Mouse (Mus musculus) thymus, postnatal 14 days (tissue): ENCODE results near the gene Mrps24.

ENCODE experiments used
- DNase-seq: peaks from one replicate; pipeline ENCODE4 v3.0.0; 2021

Mrps24 gene

GRCm38 (mm10) chr11:5715630-5716105, at the start of gene Mrps24:
TSS of gene Mrps24 (minus strand) at chr11:5715680.
- DNase-seq, result no peak

- DNase-seq, result no peak
Measured at GRCm38 (mm10) chr11:5762633-5762982, 47.1 kb upstream of the Mrps24 start.

GRCm38 (mm10) chr11:5761820-5762632, 46.5 kb upstream of the Mrps24 start, which contains the start of gene Urgcp:
TSS of gene Urgcp (minus strand) at chr11:5762376.
- DNase-seq, result peak; percentile 97

GRCm38 (mm10) chr11:5753755-5754154, 38.3 kb upstream of the Mrps24 start:
- DNase-seq, result no peak

- DNase-seq, result no peak
Measured at GRCm38 (mm10) chr11:5744951-5745350, 29.5 kb upstream of the Mrps24 start.

GRCm38 (mm10) chr11:5742106-5742505, 26.6 kb upstream of the Mrps24 start:
- DNase-seq, result peak; percentile 53

- DNase-seq, result peak; percentile 87
Measured at GRCm38 (mm10) chr11:5740965-5741627, 25.6 kb upstream of the Mrps24 start.

GRCm38 (mm10) chr11:5740599-5740964, 25.1 kb upstream of the Mrps24 start:
- DNase-seq, result no peak

- DNase-seq, result no peak
Measured at GRCm38 (mm10) chr11:5739846-5740245, 24.4 kb upstream of the Mrps24 start.

GRCm38 (mm10) chr11:5738888-5739632, 23.6 kb upstream of the Mrps24 start:
- DNase-seq, result no peak

GRCm38 (mm10) chr11:5737137-5737536, 21.7 kb upstream of the Mrps24 start:
- DNase-seq, result no peak

GRCm38 (mm10) chr11:5734323-5734722, 18.8 kb upstream of the Mrps24 start:
- no peak for DNase-seq

- no peak for DNase-seq
Measured at GRCm38 (mm10) chr11:5732401-5732800, 16.9 kb upstream of the Mrps24 start.

- no peak for DNase-seq
Measured at GRCm38 (mm10) chr11:5729582-5729981, 14.1 kb upstream of the Mrps24 start.

- DNase-seq, result no peak
Measured at GRCm38 (mm10) chr11:5718611-5719354, 3.3 kb upstream of the Mrps24 start.

- no peak for DNase-seq
Measured at GRCm38 (mm10) chr11:5716938-5717705, 1.6 kb upstream of the Mrps24 start.

- no peak for DNase-seq
Measured at GRCm38 (mm10) chr11:5716246-5716645, 766 bp upstream of the Mrps24 start.

- no peak for DNase-seq
Measured at GRCm38 (mm10) chr11:5715179-5715578, 301 bp downstream of the Mrps24 start.

- DNase-seq, result peak; percentile 92
Measured at GRCm38 (mm10) chr11:5707530-5708353, 7.7 kb downstream of the Mrps24 start.

- DNase-seq, result peak; percentile 55
Measured at GRCm38 (mm10) chr11:5706874-5707529, 8.5 kb downstream of the Mrps24 start.
